Mouse (Mus musculus): ENCODE measurements at regions not wholly inside any gene's neighbourhood (a gene's known extent, or its start where the extent isn't known, plus 50 kb on each side); places are given as distances from the start of the nearest gene placed in this dataset.

- intact Hi-C loops (cut with DNase I): no loop called here
Measured at GRCm38 (mm10) chr4:153227680-153228420, 254.8 kb downstream of the Ajap1 start.

DNA sequence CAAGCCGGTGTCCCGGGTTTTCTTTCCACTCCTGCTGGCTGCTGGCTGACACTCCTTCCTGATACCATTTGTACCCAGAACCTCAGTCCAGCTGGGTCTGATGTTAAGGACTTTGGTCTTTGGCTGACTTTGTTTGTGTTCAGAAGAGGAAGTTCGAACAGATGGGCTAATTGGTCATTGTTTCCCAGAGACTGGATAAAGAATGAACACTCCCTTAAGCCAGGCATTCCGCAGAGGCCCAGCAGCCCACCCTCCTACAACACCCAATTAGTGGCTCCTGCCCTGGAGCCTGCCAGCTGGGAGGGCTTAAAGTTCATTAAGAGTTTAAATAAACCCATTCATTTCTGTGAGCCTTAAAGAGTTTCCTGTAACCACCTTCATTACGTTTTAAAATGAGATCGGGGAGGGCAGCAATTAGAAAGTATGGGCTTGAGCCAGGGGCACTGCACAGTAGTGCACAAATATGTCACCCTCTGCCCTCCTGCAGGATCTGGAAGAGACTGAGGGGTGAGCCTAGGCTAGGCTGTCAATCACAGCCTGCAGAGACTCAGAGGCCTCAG, 257.9 kb downstream of the Ajap1 start:
- intact Hi-C loops (cut with DNase I): no loop called here

- intact Hi-C loops (cut with DNase I): no loop called here
Measured at GRCm38 (mm10) chr4:153223019-153223418, 259.6 kb downstream of the Ajap1 start.

DNA sequence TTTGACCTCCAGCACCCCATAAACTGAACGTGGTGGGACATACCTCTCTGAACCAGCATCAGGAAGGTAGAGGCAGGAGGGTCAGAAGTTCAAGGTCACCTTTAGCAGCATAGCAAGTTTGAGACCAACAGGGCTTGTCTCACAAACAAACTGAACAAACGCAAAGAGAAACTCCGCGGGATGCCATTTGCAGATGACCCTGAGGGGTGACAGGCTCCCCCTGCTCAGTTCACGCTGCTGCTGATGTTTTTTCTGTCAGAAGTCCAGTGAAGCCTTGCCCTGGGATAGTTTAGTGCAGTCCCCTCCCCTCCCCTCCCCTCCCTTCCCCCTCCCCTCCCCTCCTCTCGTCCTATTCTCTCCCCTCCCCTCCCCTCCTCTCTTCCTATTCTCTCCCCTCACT, 262.1 kb downstream of the Ajap1 start:
- intact Hi-C loops (cut with DNase I): no loop called here

- intact Hi-C loops (cut with DNase I): no loop called here
Measured at GRCm38 (mm10) chr4:153220074-153220473, 262.5 kb downstream of the Ajap1 start.

GRCm38 (mm10) chr4:153217541-153217980, 265.1 kb downstream of the Ajap1 start:
- intact Hi-C loops (cut with DNase I): no loop called here

- intact Hi-C loops (cut with DNase I): no loop called here
Measured at GRCm38 (mm10) chr4:153212095-153212494, 270.5 kb downstream of the Ajap1 start.

- intact Hi-C loops (cut with DNase I): no loop called here
Measured at GRCm38 (mm10) chr4:153208822-153209221, 273.8 kb downstream of the Ajap1 start.

DNA sequence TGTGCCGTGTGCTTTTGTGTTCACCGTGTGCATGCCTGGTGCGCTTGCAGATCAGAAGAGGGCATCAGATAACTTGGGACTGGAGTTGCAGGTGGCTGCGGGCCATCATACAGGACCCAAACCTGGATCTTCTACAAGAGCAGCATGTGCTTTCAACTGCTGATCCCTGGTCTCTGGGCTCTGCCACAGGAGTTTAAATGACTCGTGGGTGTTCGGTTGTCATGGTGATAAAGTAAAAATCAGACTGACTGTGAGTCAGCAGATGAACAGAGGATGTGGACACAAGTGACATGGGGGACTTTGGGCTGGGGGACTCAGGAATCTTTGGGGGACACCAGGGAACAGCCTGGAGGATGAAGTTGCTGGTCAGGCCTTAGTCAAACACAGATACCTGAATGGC, 274.4 kb downstream of the Ajap1 start:
- intact Hi-C loops (cut with DNase I): no loop called here

DNA sequence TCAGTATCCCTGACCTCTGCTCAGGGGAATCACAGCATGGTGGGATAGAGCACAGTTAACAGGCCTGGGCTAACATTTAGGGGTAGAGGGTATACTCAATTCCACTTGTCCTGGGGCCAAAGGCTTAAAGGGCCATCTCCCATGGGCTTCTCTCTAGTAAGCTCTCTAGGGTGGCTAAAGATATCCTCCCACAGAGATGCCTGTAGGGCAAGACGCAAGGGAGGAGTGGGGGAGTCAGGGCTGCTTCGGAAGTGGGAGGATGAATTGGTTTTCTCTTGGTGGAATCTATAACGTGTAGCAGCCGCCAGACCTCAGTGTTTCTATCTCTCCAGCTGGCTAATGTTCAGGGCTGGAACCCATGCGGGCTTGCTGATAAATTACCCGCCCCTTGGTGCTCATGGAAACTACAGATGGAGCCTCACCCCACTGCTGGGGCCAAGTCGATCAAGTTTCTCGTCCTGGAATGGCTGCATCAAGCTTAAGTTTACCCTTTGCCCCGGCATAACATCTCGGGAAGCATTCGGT, 275.0 kb downstream of the Ajap1 start:
- intact Hi-C loops (cut with DNase I): no loop called here

DNA sequence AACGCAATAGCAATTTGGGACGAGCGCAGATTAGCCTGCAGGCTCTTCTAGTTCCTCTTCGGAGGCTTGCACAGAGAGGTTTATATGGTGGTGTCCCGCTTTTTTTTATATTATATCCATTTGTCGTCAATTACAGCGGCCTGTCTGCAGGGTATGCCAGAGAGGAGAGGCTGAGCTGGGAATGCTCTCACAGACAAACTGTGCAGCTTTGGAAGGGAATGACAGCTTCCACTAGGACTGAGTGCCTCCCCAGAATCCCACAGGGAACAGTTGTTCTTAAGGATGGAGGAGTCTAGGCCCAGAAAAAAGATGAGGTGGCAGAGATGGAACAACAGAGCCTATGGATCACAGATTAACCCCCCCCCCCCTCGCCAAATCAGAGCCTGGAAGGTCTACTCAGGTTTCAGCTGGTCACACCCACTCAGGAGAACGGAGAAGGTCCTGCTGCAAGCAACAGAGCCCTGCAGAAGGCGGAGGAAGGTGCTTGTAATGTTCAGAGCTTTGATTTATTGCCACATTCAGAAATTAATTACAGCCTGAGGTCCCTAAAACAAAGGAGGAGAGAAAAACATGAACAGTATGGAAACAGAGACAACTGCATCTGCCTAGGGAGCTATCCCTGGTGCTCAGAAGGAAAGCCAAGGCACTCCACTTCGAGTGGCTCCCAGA, 275.7 kb downstream of the Ajap1 start:
- intact Hi-C loops (cut with DNase I): no loop called here

DNA sequence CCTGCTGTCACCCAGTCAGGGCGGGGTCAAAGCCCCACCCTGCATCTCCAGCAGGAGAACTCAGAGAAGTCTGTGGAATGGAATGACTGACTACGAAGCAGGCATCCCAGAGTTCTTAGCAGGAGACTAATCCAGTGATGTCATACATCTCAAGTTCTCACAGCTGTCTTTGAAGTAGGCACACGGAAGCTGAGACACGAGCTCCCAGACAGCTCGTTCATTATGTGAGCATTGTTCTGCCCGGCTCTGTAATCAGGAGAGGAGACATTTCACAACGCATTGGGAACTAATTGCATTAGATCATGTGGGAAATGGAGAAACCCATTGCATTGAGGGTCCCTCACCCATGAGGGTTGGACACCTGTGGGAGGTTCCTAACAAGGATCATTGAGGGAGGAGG, 277.8 kb downstream of the Ajap1 start:
- intact Hi-C loops (cut with DNase I): no loop called here

DNA sequence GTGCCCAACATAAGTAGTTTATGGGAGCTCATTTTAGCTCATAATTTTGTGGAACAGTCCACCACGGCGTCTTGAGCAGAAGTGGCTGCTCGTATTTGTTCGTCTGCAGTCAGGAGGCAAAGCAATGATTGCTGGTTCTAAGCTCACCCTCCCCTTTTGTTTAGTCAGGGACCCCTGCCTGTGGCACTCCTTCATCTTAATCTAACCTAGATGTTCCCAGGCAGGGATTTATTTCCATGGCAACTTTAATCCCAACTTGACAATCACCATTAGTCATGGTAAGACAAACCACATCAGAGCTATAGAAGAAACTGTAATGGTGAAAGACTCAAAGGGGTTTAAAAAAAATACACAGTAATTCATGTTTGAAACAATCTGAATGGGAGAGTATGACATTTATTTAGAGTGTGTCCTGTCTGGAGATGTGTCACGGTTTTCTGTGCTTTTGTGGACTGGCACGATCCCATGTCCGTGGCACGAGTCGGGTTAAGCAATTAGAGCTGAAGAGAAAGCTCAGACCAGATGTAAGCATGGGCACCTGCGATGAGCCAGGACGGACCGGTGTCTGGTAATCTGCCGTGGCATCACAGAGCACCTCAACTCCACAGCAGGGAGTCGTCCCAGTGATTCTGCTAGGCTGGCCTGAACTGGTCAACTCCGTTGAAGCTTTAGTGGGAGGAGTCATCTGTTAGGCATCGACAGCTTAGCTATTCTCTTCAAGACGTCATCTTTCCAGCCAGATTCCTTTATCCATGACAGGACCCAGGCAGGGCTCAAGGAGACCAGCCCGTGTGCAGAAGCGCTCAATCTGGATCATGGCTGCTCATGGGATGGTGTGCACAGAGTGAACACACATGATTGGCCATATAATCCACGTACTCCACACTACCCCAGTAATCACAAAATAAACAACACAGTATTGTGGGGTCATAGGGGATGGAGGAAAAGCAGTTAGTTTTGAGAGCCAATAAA, 281.5 kb downstream of the Ajap1 start:
- intact Hi-C loops (cut with DNase I): no loop called here

DNA sequence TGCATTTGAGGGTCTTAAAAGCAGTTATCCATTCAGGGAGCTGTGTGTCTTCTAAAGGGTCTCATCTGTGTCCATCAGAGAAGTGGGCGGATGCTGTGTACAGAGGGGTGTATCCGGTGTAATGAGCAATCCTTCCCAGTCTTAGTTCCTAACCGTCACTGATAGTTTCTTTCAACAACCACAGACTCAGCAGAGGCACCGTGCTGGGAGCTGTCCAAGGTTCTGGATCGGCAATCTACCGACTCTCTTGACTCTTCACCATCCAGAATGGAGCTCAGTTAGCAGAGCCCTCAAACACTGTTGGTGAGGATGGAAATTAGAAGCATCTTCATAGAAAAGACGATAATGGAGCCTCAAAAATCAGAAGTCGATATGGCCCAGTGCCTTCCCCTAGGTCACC, 293.1 kb downstream of the Ajap1 start:
- intact Hi-C loops (cut with DNase I): no loop called here

GRCm38 (mm10) chr4:153188504-153189031, 294.0 kb downstream of the Ajap1 start:
- intact Hi-C loops (cut with DNase I): no loop called here

DNA sequence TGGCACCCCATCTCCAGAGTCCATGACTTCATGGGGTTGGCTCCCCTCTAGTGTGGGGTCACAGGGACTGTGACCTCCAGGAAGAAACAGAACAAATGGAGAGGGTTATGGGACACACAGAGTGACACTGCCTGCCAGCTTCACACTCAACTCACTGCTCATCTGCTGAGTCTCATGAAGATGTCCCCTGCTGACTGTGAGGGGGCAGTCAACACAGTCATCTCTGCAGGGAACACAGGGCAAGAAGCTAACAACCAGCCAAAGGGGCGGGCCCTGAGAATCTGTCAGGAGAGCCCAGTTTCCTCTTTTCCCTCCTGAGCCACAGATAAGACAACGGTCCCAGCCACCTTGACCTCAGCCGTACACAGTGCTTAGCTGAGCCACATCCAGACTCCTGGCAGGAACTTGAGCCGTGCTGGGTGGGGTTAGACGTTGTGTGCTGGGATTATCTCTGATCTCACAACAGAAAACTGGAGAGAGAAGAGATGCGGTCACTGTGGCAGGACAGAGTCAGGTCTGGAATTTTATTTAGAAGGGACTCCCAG, 294.6 kb downstream of the Ajap1 start:
- intact Hi-C loops (cut with DNase I): no loop called here

GRCm38 (mm10) chr4:153177496-153177895, 305.1 kb downstream of the Ajap1 start:
- intact Hi-C loops (cut with DNase I): loop anchor here (5.0 to 10.0 kb wide), 2 partner anchors 197 to 305 kb away; partner anchors contain the start of gene Ajap1

DNA sequence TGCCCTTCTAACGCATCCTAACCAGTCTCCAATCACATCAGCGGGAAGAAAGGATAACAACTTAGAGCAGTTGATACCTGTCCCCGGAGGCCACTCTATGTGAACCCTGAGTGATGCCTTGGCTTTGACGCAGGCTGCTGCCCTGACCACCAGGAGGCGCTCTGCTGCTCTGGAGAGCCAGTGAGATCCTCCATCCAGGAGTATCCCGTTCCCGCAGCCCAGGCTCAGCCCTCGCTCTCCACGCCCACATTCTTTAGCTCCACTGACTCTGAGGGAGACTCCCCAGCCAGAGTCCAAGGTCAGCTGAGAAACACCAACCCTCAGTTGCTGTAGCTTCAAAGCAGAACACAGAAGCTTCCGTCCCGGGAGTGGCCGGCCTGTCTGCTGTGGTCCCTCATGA, 307.0 kb downstream of the Ajap1 start:
- intact Hi-C loops (cut with DNase I): loop anchor here (5.0 to 10.0 kb wide), 2 partner anchors 199 to 307 kb away; partner anchors contain the start of gene Ajap1

GRCm38 (mm10) chr4:153175077-153175476, 307.5 kb downstream of the Ajap1 start:
- intact Hi-C loops (cut with DNase I): loop anchor here (5.0 to 10.0 kb wide), 2 partner anchors 200 to 307 kb away; partner anchors contain the start of gene Ajap1

DNA sequence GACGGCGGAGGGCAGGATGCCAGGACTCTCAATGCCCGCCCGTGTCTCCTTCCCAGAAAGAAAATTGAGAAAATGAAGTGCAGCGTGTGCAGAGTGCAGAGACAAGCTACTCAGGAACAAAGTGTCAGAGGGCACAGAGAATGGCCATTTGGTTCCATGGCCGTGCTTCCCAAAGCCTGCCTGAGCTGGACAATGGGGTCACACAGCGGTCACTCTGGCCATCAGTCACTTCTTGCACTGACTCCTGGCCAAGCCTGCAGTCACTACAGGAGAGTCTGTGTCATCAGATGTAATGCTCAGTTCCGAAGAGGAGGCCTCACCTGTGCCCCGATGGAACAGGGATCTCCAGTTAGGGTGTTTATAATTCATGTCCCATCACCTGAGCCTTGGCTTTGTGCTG, 312.6 kb downstream of the Ajap1 start:
- intact Hi-C loops (cut with DNase I): loop anchor here (10.0 kb wide), 1 partner anchor 205 kb away; no protein-coding TSS in a partner anchor

Data from adrenal gland (tissue).